Mouse (Mus musculus) midbrain, postnatal 0 days (tissue): ENCODE measurements at regions not wholly inside any gene's neighbourhood (a gene's known extent, or its start where the extent isn't known, plus 50 kb on each side); places are given as distances from the start of the nearest gene placed in this dataset.

Experiments
- ATAC-seq: fragments of 200-750 bp; cut with Nextera tagmentation; 2 replicates; pipeline ENCODE4 v1.8.0; 2017; ENCODE audit warnings: moderate number of reproducible peaks, mild to moderate bottlenecking, moderate TSS enrichment, moderate library complexity; ENCODE audit not compliant: low FRiP score
- DNase-seq: peaks from one replicate; pipeline ENCODE4 v3.0.0-alpha.2; 2015; ENCODE audit warnings: low spot score
- H3K27ac ChIP-seq: fragments of 300-500 bp; sonication (generic); 2 replicates; pipeline ENCODE4 v1.5.1; 2014; ENCODE audit warnings: low read depth, mild to moderate bottlenecking, low read length, mixed read lengths
- H3K27me3 ChIP-seq: fragments of 300-500 bp; sonication (generic); 2 replicates; pipeline ENCODE4 v1.6.1; 2014; ENCODE audit warnings: low read length, control low read depth, mixed read lengths; ENCODE audit not compliant: insufficient read depth
- H3K36me3 ChIP-seq: fragments of 300-500 bp; sonication (generic); 2 replicates; pipeline ENCODE4 v1.6.1; 2014; ENCODE audit warnings: low read length, control low read depth, mixed read lengths; ENCODE audit not compliant: insufficient read depth
- H3K4me1 ChIP-seq: fragments of 300-500 bp; sonication (generic); 2 replicates; pipeline ENCODE4 v1.6.1; 2014; ENCODE audit warnings: mild to moderate bottlenecking, control low read depth, antibody characterized with exemption, low read length, mixed read lengths; ENCODE audit not compliant: insufficient read depth
- H3K4me2 ChIP-seq: fragments of 300-500 bp; sonication (generic); 2 replicates; pipeline ENCODE4 v1.6.1; 2014; ENCODE audit warnings: low read depth, mild to moderate bottlenecking, low read length, mixed read lengths; ENCODE audit not compliant: poor library complexity, severe bottlenecking
- H3K4me3 ChIP-seq: fragments of 300-500 bp; sonication (generic); 2 replicates; pipeline ENCODE4 v1.5.1; 2014; ENCODE audit warnings: low read depth, mild to moderate bottlenecking, low read length, moderate library complexity
- H3K9ac ChIP-seq: fragments of 300-500 bp; sonication (generic); replicated peaks from 2 replicates; pipeline ENCODE4 v1.6.1; 2014; ENCODE audit warnings: mild to moderate bottlenecking, low read length, moderate library complexity, mixed read lengths; ENCODE audit not compliant: poor library complexity, severe bottlenecking
- H3K9me3 ChIP-seq: fragments of 300-500 bp; sonication (generic); 2 replicates; pipeline ENCODE4 v1.6.1; 2016; ENCODE audit warnings: low read length, control low read depth
- CTCF ChIP-seq: IDR thresholded peaks from 2 replicates; pipeline ENCODE4 v1.5.1; 2016; ENCODE audit warnings: antibody characterized with exemption, mild to moderate bottlenecking
- WGBS: fragments of 180-500 bp; shearing (Covaris S2); extraction: QIAGEN DNeasy Blood & Tissue Kit; methylation state at CpG from one replicate; pipeline ENCODE4 v1.1.7; 2014; 5-methylcytosine and 5-hydroxymethylcytosine counted together

GRCm38 (mm10) chr13:78361236-78361635 is 161.7 kb upstream of the Nr2f1 start:
- no peak overlapping the region for H3K27ac ChIP-seq
- ATAC-seq = no peak
- H3K4me2 ChIP-seq = no peak overlapping the region
- no peaks in the 10 kb centered on the region for H3K36me3 ChIP-seq
- H3K27me3 ChIP-seq = no peaks in the 10 kb centered on the region
- WGBS = 76% methylated on average over 1 of the region's 1 CpGs
- H3K9ac ChIP-seq = no peak overlapping the region
- no peak for TF ChIP-seq CTCF
- no peak overlapping the region for H3K4me3 ChIP-seq
- H3K9me3 ChIP-seq = no peaks in the 10 kb centered on the region
- no peak for DNase-seq
- H3K4me1 ChIP-seq = no peaks in the 10 kb centered on the region

- H3K27ac ChIP-seq = no peak overlapping the region
- WGBS = 53% methylated on average over 3 of the region's 3 CpGs
- no peaks in the 10 kb centered on the region for H3K27me3 ChIP-seq
- H3K4me3 ChIP-seq = no peak overlapping the region
- H3K4me1 ChIP-seq = no peaks in the 10 kb centered on the region
- H3K9ac ChIP-seq = no peak overlapping the region
- no peaks in the 10 kb centered on the region for H3K36me3 ChIP-seq
- ATAC-seq = no peak
- no peak for DNase-seq
- no peak for TF ChIP-seq CTCF
- no peak overlapping the region for H3K4me2 ChIP-seq
- H3K9me3 ChIP-seq = no peaks in the 10 kb centered on the region
Observed at GRCm38 (mm10) chr13:78348830-78349229, 149.3 kb upstream of the Nr2f1 start.

- no peak for ATAC-seq
- H3K36me3 ChIP-seq = no peaks in the 10 kb centered on the region
- no peaks in the 10 kb centered on the region for H3K4me1 ChIP-seq
- H3K4me3 ChIP-seq = no peak overlapping the region
- no peak overlapping the region for H3K27ac ChIP-seq
- H3K9me3 ChIP-seq = no peaks in the 10 kb centered on the region
- no peak overlapping the region for H3K9ac ChIP-seq
- no peak overlapping the region for H3K4me2 ChIP-seq
- no peaks in the 10 kb centered on the region for H3K27me3 ChIP-seq
- no peak for TF ChIP-seq CTCF
- no peak for DNase-seq
- WGBS = 82% methylated on average over 4 of the region's 4 CpGs
Observed at GRCm38 (mm10) chr13:78324443-78325206, 125.1 kb upstream of the Nr2f1 start.

- Histone ChIP-seq H3K27ac (no peak overlapping the region), H3K9me3 (no peaks in the 10 kb centered on the region), H3K9ac (no peak overlapping the region), H3K27me3 (no peaks in the 10 kb centered on the region), H3K4me3 (no peak overlapping the region), H3K36me3 (no peaks in the 10 kb centered on the region), H3K4me2 (no peak overlapping the region), H3K4me1 (no peaks in the 10 kb centered on the region)
- WGBS = 45% methylated on average over 1 of the region's 1 CpGs
- TF ChIP-seq CTCF = no peak
- DNase-seq (no peak), ATAC-seq (no peak)
Observed at GRCm38 (mm10) chr13:78323183-78323582, 123.6 kb upstream of the Nr2f1 start.

- Histone ChIP-seq H3K4me3 (no peak overlapping the region), H3K36me3 (no peaks in the 10 kb centered on the region), H3K4me2 (no peak overlapping the region), H3K27ac (no peak overlapping the region), H3K27me3 (no peaks in the 10 kb centered on the region), H3K4me1 (no peaks in the 10 kb centered on the region), H3K9ac (no peak overlapping the region), H3K9me3 (no peaks in the 10 kb centered on the region)
- ATAC-seq (no peak), DNase-seq (no peak)
- 77% methylated on average over 2 of the region's 2 CpGs for WGBS
- no peak for TF ChIP-seq CTCF
Observed at GRCm38 (mm10) chr13:78318434-78318833, 118.9 kb upstream of the Nr2f1 start.

- no peak for TF ChIP-seq CTCF
- Histone ChIP-seq H3K9ac (no peak overlapping the region), H3K36me3 (no peaks in the 10 kb centered on the region), H3K4me1 (no peaks in the 10 kb centered on the region), H3K4me3 (no peak overlapping the region), H3K27me3 (no peaks in the 10 kb centered on the region), H3K9me3 (no peaks in the 10 kb centered on the region), H3K27ac (no peak overlapping the region), H3K4me2 (no peak overlapping the region)
- ATAC-seq (no peak), DNase-seq (no peak)
- WGBS = 31% methylated on average over 3 of the region's 3 CpGs
Observed at GRCm38 (mm10) chr13:78310837-78311236, 111.3 kb upstream of the Nr2f1 start.
